Mouse (Mus musculus) layer of hippocampus, adult 8-10 months (tissue): Measurements from ENCODE around the gene Prss42. TPM values are rescaled to one million over a fixed set of nuclear protein-coding genes. Genes with fewer than 3 reads are reported as not detected.
A peak's percentile ranks its signal among the peaks of the same experiment; 100 is the strongest.

Experiments used
- DNase-seq, 2 experiments: peaks; one replicate each; pipeline ENCODE4 v3.0.0; 2022; ENCODE audit warnings: low spot score in 2 of 2
- total RNA-seq, 4 experiments: library from RNA; stranded (reverse); gene quantifications; 2 replicates each; pipeline ENCODE4 v1.2.4; 2022

The Prss42 gene
- total RNA-seq: not detected

- DNase-seq: no peak
Measured at GRCm38 (mm10) chr9:110797866-110798265, at the start of gene Prss42. Gene Prss42, plus strand, starts transcription at chr9:110798166.

GRCm38 (mm10) chr9:110748451-110748850, 49.5 kb upstream of the Prss42 start:
- no peak for DNase-seq

- DNase-seq: no peak
Measured at GRCm38 (mm10) chr9:110750404-110751187, 47.4 kb upstream of the Prss42 start.

GRCm38 (mm10) chr9:110751412-110751811, 46.6 kb upstream of the Prss42 start:
- DNase-seq: no peak

GRCm38 (mm10) chr9:110752917-110753435, 45.0 kb upstream of the Prss42 start:
- no peak for DNase-seq

GRCm38 (mm10) chr9:110753773-110754172, 44.2 kb upstream of the Prss42 start:
- DNase-seq: no peak

GRCm38 (mm10) chr9:110757816-110758215, 40.1 kb upstream of the Prss42 start:
- DNase-seq: no peak

- peak; percentile 25 to 32 for DNase-seq
Measured at GRCm38 (mm10) chr9:110758605-110759004, 39.4 kb upstream of the Prss42 start.

- DNase-seq: peak in 1 of 2 experiments; percentile 33
Measured at GRCm38 (mm10) chr9:110759265-110759664, 38.7 kb upstream of the Prss42 start.

GRCm38 (mm10) chr9:110760886-110761285, 37.1 kb upstream of the Prss42 start:
- no peak for DNase-seq

GRCm38 (mm10) chr9:110762763-110763162, 35.2 kb upstream of the Prss42 start:
- DNase-seq: no peak

- no peak for DNase-seq
Measured at GRCm38 (mm10) chr9:110763405-110763804, 34.6 kb upstream of the Prss42 start.

- no peak for DNase-seq
Measured at GRCm38 (mm10) chr9:110772336-110772735, 25.6 kb upstream of the Prss42 start.

- DNase-seq: no peak
Measured at GRCm38 (mm10) chr9:110774403-110775268, 23.3 kb upstream of the Prss42 start.

GRCm38 (mm10) chr9:110775269-110776022, 22.5 kb upstream of the Prss42 start:
- DNase-seq: no peak

- DNase-seq: no peak
Measured at GRCm38 (mm10) chr9:110778100-110778499, 19.9 kb upstream of the Prss42 start.

- DNase-seq: no peak
Measured at GRCm38 (mm10) chr9:110778559-110778958, 19.4 kb upstream of the Prss42 start.

GRCm38 (mm10) chr9:110779242-110779913, 18.6 kb upstream of the Prss42 start:
- no peak for DNase-seq

- peak; percentile 84 to 93 for DNase-seq
Measured at GRCm38 (mm10) chr9:110781256-110781721, 16.7 kb upstream of the Prss42 start.

- peak; percentile 74 for DNase-seq
Measured at GRCm38 (mm10) chr9:110781731-110782130, 16.2 kb upstream of the Prss42 start.

- no peak for DNase-seq
Measured at GRCm38 (mm10) chr9:110783611-110784010, 14.4 kb upstream of the Prss42 start.
